Mouse (Mus musculus): Measurements from ENCODE around the gene Sphk1. TPM values are rescaled to one million over a fixed set of nuclear protein-coding genes. Genes with fewer than 3 reads are reported as not detected.

The Sphk1 gene
- polyA plus RNA-seq (2014; fragmentation: Nextera tagmentation; extraction: Ambion mirVana): 2.2 and 2.7 TPM in 2 replicates

GRCm38 (mm10) chr11:116530187-116531147, at the start of gene Sphk1:
Sphk1 (plus strand) TSS chr11:116530925.
- 15% methylated on average over 11 of the region's 11 CpGs for WGBS
- no peak for ATAC-seq

GRCm38 (mm10) chr11:116480975-116481374, 49.8 kb upstream of the Sphk1 start:
- Histone ChIP-seq H3K4me1 (ENCODE audit: control insufficient read depth, insufficient read depth, low read length) (no peaks in the 10 kb centered on the region), H3K27me3 (replicated peaks; ENCODE audit: control insufficient read depth, insufficient read depth, low read length) (no peaks in the 10 kb centered on the region), H3K9ac (ENCODE audit: low read length) (no peak overlapping the region), H3K4me3 (ENCODE audit: low read depth, low read length) (no peak overlapping the region), H3K9me3 (replicated peaks; ENCODE audit: control insufficient read depth, low read length) (no peaks in the 10 kb centered on the region), H3K27ac (ENCODE audit: low read depth, low read length) (no peak overlapping the region), H3K36me3 (ENCODE audit: control insufficient read depth, insufficient read depth, low read length) (peaks cover 95% of the 10 kb centered on the region), H3K4me2 (ENCODE audit: low read length) (no peak overlapping the region)
- no peak for ATAC-seq
- DNase-seq (ENCODE audit: low spot score): no peak
- 97% methylated on average over 8 of the region's 8 CpGs for WGBS

More at GRCm38 (mm10) chr11:116530187-116531147, at the start of gene Sphk1:
- H3K27me3 ChIP-seq (replicated peaks; ENCODE audit: control insufficient read depth, insufficient read depth, low read length): peaks cover 40% of the 10 kb centered on the region
- peaks cover 31% of the 10 kb centered on the region for H3K4me1 ChIP-seq (ENCODE audit: control insufficient read depth, insufficient read depth, low read length)
- H3K4me3 ChIP-seq (ENCODE audit: low read depth, low read length): peak within 1 kb of the TSS; percentile 39
- peak; percentile 33 for DNase-seq (ENCODE audit: low spot score)
- no peaks in the 10 kb centered on the region for H3K36me3 ChIP-seq (ENCODE audit: control insufficient read depth, insufficient read depth, low read length)
- H3K9me3 ChIP-seq (replicated peaks; ENCODE audit: control insufficient read depth, low read length): no peaks in the 10 kb centered on the region
- H3K4me2 ChIP-seq (ENCODE audit: low read length): peak within 1 kb of the TSS; percentile 92
- no peak within 1 kb of the TSS for H3K27ac ChIP-seq (ENCODE audit: low read depth, low read length)
- peak within 1 kb of the TSS; percentile 32; the same call in 1 of the 2 replicates for H3K9ac ChIP-seq (ENCODE audit: low read length)

- DNase-seq (ENCODE audit: low spot score) (no peak), ATAC-seq (no peak)
- Histone ChIP-seq H3K27me3 (replicated peaks; ENCODE audit: control insufficient read depth, insufficient read depth, low read length) (no peaks in the 10 kb centered on the region), H3K27ac (ENCODE audit: low read depth, low read length) (no peak overlapping the region), H3K4me1 (ENCODE audit: control insufficient read depth, insufficient read depth, low read length) (no peaks in the 10 kb centered on the region), H3K4me3 (ENCODE audit: low read depth, low read length) (no peak overlapping the region), H3K4me2 (ENCODE audit: low read length) (no peak overlapping the region), H3K9me3 (replicated peaks; ENCODE audit: control insufficient read depth, low read length) (no peaks in the 10 kb centered on the region), H3K36me3 (ENCODE audit: control insufficient read depth, insufficient read depth, low read length) (peaks cover 94% of the 10 kb centered on the region), H3K9ac (ENCODE audit: low read length) (no peak overlapping the region)
- WGBS: 78% methylated on average over 7 of the region's 7 CpGs
These were observed 48.9 kb upstream of the Sphk1 start for GRCm38 (mm10) chr11:116481776-116482175.

GRCm38 (mm10) chr11:116484261-116484660, 46.5 kb upstream of the Sphk1 start:
- H3K9me3 ChIP-seq (replicated peaks; ENCODE audit: control insufficient read depth, low read length): no peaks in the 10 kb centered on the region
- ATAC-seq: no peak

GRCm38 (mm10) chr11:116488207-116488606, 42.5 kb upstream of the Sphk1 start:
- Histone ChIP-seq H3K4me1 (ENCODE audit: control insufficient read depth, insufficient read depth, low read length) (peaks cover 8% of the 10 kb centered on the region), H3K4me2 (ENCODE audit: low read length) (no peak overlapping the region), H3K4me3 (ENCODE audit: low read depth, low read length) (no peak overlapping the region), H3K36me3 (ENCODE audit: control insufficient read depth, insufficient read depth, low read length) (peaks cover 45% of the 10 kb centered on the region), H3K27ac (ENCODE audit: low read depth, low read length) (no peak overlapping the region), H3K9me3 (replicated peaks; ENCODE audit: control insufficient read depth, low read length) (no peaks in the 10 kb centered on the region), H3K27me3 (replicated peaks; ENCODE audit: control insufficient read depth, insufficient read depth, low read length) (no peaks in the 10 kb centered on the region), H3K9ac (ENCODE audit: low read length) (no peak overlapping the region)
- ATAC-seq (no peak), DNase-seq (ENCODE audit: low spot score) (no peak)

More at GRCm38 (mm10) chr11:116484261-116484660, 46.5 kb upstream of the Sphk1 start:
- no peak overlapping the region for H3K4me2 ChIP-seq (ENCODE audit: low read length)
- peaks cover 81% of the 10 kb centered on the region for H3K36me3 ChIP-seq (ENCODE audit: control insufficient read depth, insufficient read depth, low read length)
- H3K4me3 ChIP-seq (ENCODE audit: low read depth, low read length): no peak overlapping the region
- no peak overlapping the region for H3K9ac ChIP-seq (ENCODE audit: low read length)
- H3K27ac ChIP-seq (ENCODE audit: low read depth, low read length): no peak overlapping the region
- H3K4me1 ChIP-seq (ENCODE audit: control insufficient read depth, insufficient read depth, low read length): peaks cover 6% of the 10 kb centered on the region
- H3K27me3 ChIP-seq (replicated peaks; ENCODE audit: control insufficient read depth, insufficient read depth, low read length): no peaks in the 10 kb centered on the region
- WGBS: 88% methylated on average over 8 of the region's 8 CpGs
- DNase-seq (ENCODE audit: low spot score): no peak

- DNase-seq (ENCODE audit: low spot score) (no peak), ATAC-seq (no peak)
- H3K4me1 ChIP-seq (ENCODE audit: control insufficient read depth, insufficient read depth, low read length): peaks cover 8% of the 10 kb centered on the region
- peaks cover 39% of the 10 kb centered on the region for H3K36me3 ChIP-seq (ENCODE audit: control insufficient read depth, insufficient read depth, low read length)
- no peaks in the 10 kb centered on the region for H3K27me3 ChIP-seq (replicated peaks; ENCODE audit: control insufficient read depth, insufficient read depth, low read length)
- H3K9ac ChIP-seq (ENCODE audit: low read length): peak overlapping the region; percentile 97
- 72% methylated on average over 14 of the region's 14 CpGs for WGBS
- no peak overlapping the region for H3K27ac ChIP-seq (ENCODE audit: low read depth, low read length)
- H3K4me2 ChIP-seq (ENCODE audit: low read length): peak overlapping the region; percentile 73
- H3K9me3 ChIP-seq (replicated peaks; ENCODE audit: control insufficient read depth, low read length): no peaks in the 10 kb centered on the region
- peak overlapping the region; percentile 99 for H3K4me3 ChIP-seq (ENCODE audit: low read depth, low read length)
These were observed 41.9 kb upstream of the Sphk1 start for GRCm38 (mm10) chr11:116488693-116489375.

GRCm38 (mm10) chr11:116489771-116490231, 40.9 kb upstream of the Sphk1 start:
- H3K4me2 ChIP-seq (ENCODE audit: low read length): peak overlapping the region; percentile 73
- DNase-seq (ENCODE audit: low spot score) (peak; percentile 23), ATAC-seq (peak; percentile 56)
- H3K27me3 ChIP-seq (replicated peaks; ENCODE audit: control insufficient read depth, insufficient read depth, low read length): no peaks in the 10 kb centered on the region
- peak overlapping the region; percentile 87 for H3K27ac ChIP-seq (ENCODE audit: low read depth, low read length)
- H3K9ac ChIP-seq (ENCODE audit: low read length): peak overlapping the region; percentile 97
- H3K4me3 ChIP-seq (ENCODE audit: low read depth, low read length): peak overlapping the region; percentile 99
- peaks cover 8% of the 10 kb centered on the region for H3K4me1 ChIP-seq (ENCODE audit: control insufficient read depth, insufficient read depth, low read length)
- peaks cover 31% of the 10 kb centered on the region for H3K36me3 ChIP-seq (ENCODE audit: control insufficient read depth, insufficient read depth, low read length)
- whole genome bisulfite sequencing: 0% methylated on average over 36 of the region's 39 CpGs
- H3K9me3 ChIP-seq (replicated peaks; ENCODE audit: control insufficient read depth, low read length): no peaks in the 10 kb centered on the region

- ATAC-seq (peak; percentile 95), DNase-seq (ENCODE audit: low spot score) (peak; percentile 94)
- H3K27ac ChIP-seq (ENCODE audit: low read depth, low read length): peak overlapping the region; percentile 87
- peak overlapping the region; percentile 73 for H3K4me2 ChIP-seq (ENCODE audit: low read length)
- H3K4me1 ChIP-seq (ENCODE audit: control insufficient read depth, insufficient read depth, low read length): peaks cover 8% of the 10 kb centered on the region
- H3K9me3 ChIP-seq (replicated peaks; ENCODE audit: control insufficient read depth, low read length): no peaks in the 10 kb centered on the region
- H3K4me3 ChIP-seq (ENCODE audit: low read depth, low read length): peak overlapping the region; percentile 99
- H3K27me3 ChIP-seq (replicated peaks; ENCODE audit: control insufficient read depth, insufficient read depth, low read length): no peaks in the 10 kb centered on the region
- H3K9ac ChIP-seq (ENCODE audit: low read length): peak overlapping the region; percentile 97
- H3K36me3 ChIP-seq (ENCODE audit: control insufficient read depth, insufficient read depth, low read length): peaks cover 24% of the 10 kb centered on the region
- under 1% methylated on average over 62 of the region's 62 CpGs for WGBS
These were observed 40.3 kb upstream of the Sphk1 start for GRCm38 (mm10) chr11:116490232-116491107.
